Mouse (Mus musculus) gastrocnemius, postnatal 4 days (tissue): ENCODE data around the gene Rbpjl. TPM values are rescaled to one million over a fixed set of nuclear protein-coding genes. Genes with fewer than 3 reads are reported as not detected.

ENCODE experiments used
- DNase-seq, 2 experiments: peaks; one replicate each; pipeline ENCODE4 v3.0.0; 2021 to 2022; ENCODE audit warnings: low spot score in 2 of 2, mixed read lengths in 2 of 2
- total RNA-seq, 2 experiments: library from RNA; stranded (reverse); gene quantifications; 2 replicates each; pipeline ENCODE4 v1.2.3; 2021

The Rbpjl gene
- total RNA-seq, 2 experiments from 2014 or later = 0.13 to 0.15 TPM

GRCm38 (mm10) chr2:164444701-164445100 is 41.8 kb downstream of the Rbpjl start:
- DNase-seq = no peak

GRCm38 (mm10) chr2:164445399-164446085 is 42.6 kb downstream of the Rbpjl start:
- DNase-seq = no peak

GRCm38 (mm10) chr2:164446086-164446469 is 43.1 kb downstream of the Rbpjl start:
- no peak for DNase-seq

GRCm38 (mm10) chr2:164448140-164448539 is 45.2 kb downstream of the Rbpjl start:
- DNase-seq = no peak

- DNase-seq = no peak
These were observed 46.0 kb downstream of the Rbpjl start for GRCm38 (mm10) chr2:164448921-164449320.

GRCm38 (mm10) chr2:164449341-164450042 is 46.6 kb downstream of the Rbpjl start:
- DNase-seq = no peak

GRCm38 (mm10) chr2:164452000-164452676 is 49.2 kb downstream of the Rbpjl start:
- no peak for DNase-seq

GRCm38 (mm10) chr2:164453047-164453757 is 50.3 kb downstream of the Rbpjl start:
- DNase-seq = no peak

GRCm38 (mm10) chr2:164453887-164454500 is 51.1 kb downstream of the Rbpjl start:
- DNase-seq = no peak

GRCm38 (mm10) chr2:164454846-164455245 is 51.9 kb downstream of the Rbpjl start:
- DNase-seq = peak in 1 of 2 experiments; percentile 48

GRCm38 (mm10) chr2:164455421-164456190 is 52.7 kb downstream of the Rbpjl start:
- no peak for DNase-seq

GRCm38 (mm10) chr2:164456413-164456812 is 53.5 kb downstream of the Rbpjl start:
- no peak for DNase-seq

GRCm38 (mm10) chr2:164456864-164457300 is 53.9 kb downstream of the Rbpjl start, which contains the start of gene Sys1:
TSS of gene Sys1 (plus strand) at chr2:164456964.
- no peak for DNase-seq

GRCm38 (mm10) chr2:164457942-164458341 is 55.0 kb downstream of the Rbpjl start:
- DNase-seq = no peak

- no peak for DNase-seq
These were observed 55.6 kb downstream of the Rbpjl start for GRCm38 (mm10) chr2:164458535-164458934.

- DNase-seq = peak; percentile 86 to 93
These were observed 58.0 kb downstream of the Rbpjl start, which contains the start of gene Gm20458 for GRCm38 (mm10) chr2:164460745-164461551. TSS of gene Gm20458 (plus strand) at chr2:164460967.
